Mouse (Mus musculus) kidney, adult 2 months (tissue): Measurements from ENCODE around the gene Olfr1164. TPM values are rescaled to one million over a fixed set of nuclear protein-coding genes. Genes with fewer than 3 reads are reported as not detected.

Experiments used
- DNase-seq: peaks from one replicate; pipeline ENCODE4 v3.0.0; 2021
- H3K27ac ChIP-seq: fragments of 200-500 bp; 2 replicates; pipeline ENCODE4 v1.5.1; 2012; ENCODE audit warnings: low read depth, low read length, control low read depth, inconsistent platforms; ENCODE audit not compliant: insufficient read depth
- H3K27me3 ChIP-seq: fragments of 200-500 bp; replicated peaks from 2 replicates; pipeline ENCODE4 v1.6.1; 2012; ENCODE audit warnings: mild to moderate bottlenecking, moderate library complexity, low read length, inconsistent platforms; ENCODE audit not compliant: control insufficient read depth, insufficient read depth
- H3K36me3 ChIP-seq: fragments of 200-500 bp; 2 replicates; pipeline ENCODE4 v1.6.1; 2012; ENCODE audit warnings: mild to moderate bottlenecking, moderate library complexity, low read length, inconsistent platforms; ENCODE audit not compliant: control insufficient read depth, insufficient read depth
- H3K4me1 ChIP-seq: fragments of 200-500 bp; 2 replicates; pipeline ENCODE4 v1.6.1; 2011; ENCODE audit warnings: low read length; ENCODE audit not compliant: control insufficient read depth, insufficient read depth
- H3K4me3 ChIP-seq: fragments of 200-500 bp; 2 replicates; pipeline ENCODE4 v1.5.1; 2011; ENCODE audit warnings: mild to moderate bottlenecking, low read depth, low read length, control low read depth; ENCODE audit not compliant: insufficient read depth
- CTCF ChIP-seq: fragments of 200-500 bp; conservative IDR thresholded peaks from 2 replicates; pipeline ENCODE4 v1.5.1; 2011; ENCODE audit warnings: low read depth, mild to moderate bottlenecking, control low read depth, low read length, moderate library complexity, mixed read lengths; ENCODE audit not compliant: insufficient read depth, insufficient read length
- POLR2A ChIP-seq: fragments of 200-500 bp; IDR thresholded peaks from one replicate; pipeline ENCODE4 v1.6.1; 2011; ENCODE audit warnings: low read depth, low read length, control low read depth
- WGBS: fragments of 180-500 bp; shearing (Covaris S2); methylation state at CpG from one replicate; pipeline ENCODE4 v1.1.7; 2018; 5-methylcytosine and 5-hydroxymethylcytosine counted together
- polyA plus RNA-seq: library from polyadenylated mRNA; depleted of rRNA; stranded (reverse); fragments of >200 nt; gene quantifications from 2 replicates; pipeline ENCODE4 v1.2.3, GENCODE M21; 2012; rRNA removed

Olfr1164 gene
- polyA plus RNA-seq, result not detected in 2 replicates

DNA sequence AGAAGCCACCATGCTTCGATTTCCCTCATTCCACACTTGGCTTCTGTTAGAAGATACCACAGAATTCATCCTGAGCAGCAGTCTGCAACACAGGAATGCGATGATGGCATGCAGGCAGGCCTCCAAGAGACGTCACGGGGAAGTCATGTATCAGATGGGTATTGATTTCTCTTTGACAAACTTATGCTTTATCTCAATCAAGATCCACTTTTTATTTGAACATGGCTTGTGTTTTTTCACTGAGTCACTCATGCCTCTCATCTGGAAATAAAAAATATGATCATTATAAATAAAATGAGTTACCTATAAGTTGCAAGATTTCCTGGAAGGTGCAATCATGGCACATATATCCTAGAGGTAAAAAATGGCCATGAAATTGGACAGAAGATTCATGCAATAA lies at the start of gene Olfr1164:
TSS of gene Olfr1164 (minus strand) at position 101 of the 400 bp plus-strand sequence.
- H3K4me3 ChIP-seq, result no peak within 1 kb of the TSS
- H3K4me1 ChIP-seq, result no peaks in the 10 kb centered on the region
- no peaks in the 10 kb centered on the region for H3K36me3 ChIP-seq
- WGBS, result 68% methylated on average over 4 of the region's 4 CpGs
- no peak within 1 kb of the TSS for H3K27ac ChIP-seq
- DNase-seq, result no peak
- no peak for TF ChIP-seq POLR2A
- TF ChIP-seq CTCF, result no peak
- no peaks in the 10 kb centered on the region for H3K27me3 ChIP-seq

- H3K27ac ChIP-seq, result no peak within 1 kb of the TSS
- H3K27me3 ChIP-seq, result no peaks in the 10 kb centered on the region
- no peaks in the 10 kb centered on the region for H3K36me3 ChIP-seq
- DNase-seq, result no peak
- TF ChIP-seq POLR2A (no peak), CTCF (no peak)
- no peaks in the 10 kb centered on the region for H3K4me1 ChIP-seq
- no peak within 1 kb of the TSS for H3K4me3 ChIP-seq
- 86% methylated on average over 1 of the region's 1 CpGs for WGBS
Observed at GRCm38 (mm10) chr2:88128172-88128571, 34.4 kb upstream of the Olfr1164 start, which contains the start of gene Olfr1166. TSS of gene Olfr1166 (minus strand) at chr2:88128272.

DNA sequence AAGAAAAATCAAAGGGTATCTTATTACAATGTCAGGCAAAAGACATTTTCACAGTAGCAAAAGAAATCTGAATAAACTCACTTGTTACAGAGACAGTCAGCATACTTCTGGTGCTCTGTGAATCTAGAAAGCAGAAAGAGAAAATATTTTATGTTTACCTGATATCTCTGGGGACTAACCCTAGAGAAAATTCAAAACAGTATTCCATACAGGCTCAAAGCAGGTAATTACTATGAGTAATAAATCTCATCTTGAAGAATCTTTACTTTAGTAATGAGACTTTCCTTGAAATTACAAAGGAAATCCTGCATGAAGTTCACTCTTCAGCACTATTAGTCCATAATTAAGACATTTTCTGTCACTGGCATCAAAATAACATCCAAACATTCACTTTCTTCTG lies 22.0 kb downstream of the Olfr1164 start, which contains the start of gene Olfr1163:
TSS of gene Olfr1163 (minus strand) at position 101 of the 400 bp plus-strand sequence.
- H3K36me3 ChIP-seq, result no peaks in the 10 kb centered on the region
- H3K4me3 ChIP-seq, result no peak within 1 kb of the TSS
- H3K27me3 ChIP-seq, result no peaks in the 10 kb centered on the region
- H3K27ac ChIP-seq, result no peak within 1 kb of the TSS
- H3K4me1 ChIP-seq, result no peaks in the 10 kb centered on the region
- DNase-seq, result no peak
- TF ChIP-seq POLR2A, result no peak
- no peak for TF ChIP-seq CTCF

DNA sequence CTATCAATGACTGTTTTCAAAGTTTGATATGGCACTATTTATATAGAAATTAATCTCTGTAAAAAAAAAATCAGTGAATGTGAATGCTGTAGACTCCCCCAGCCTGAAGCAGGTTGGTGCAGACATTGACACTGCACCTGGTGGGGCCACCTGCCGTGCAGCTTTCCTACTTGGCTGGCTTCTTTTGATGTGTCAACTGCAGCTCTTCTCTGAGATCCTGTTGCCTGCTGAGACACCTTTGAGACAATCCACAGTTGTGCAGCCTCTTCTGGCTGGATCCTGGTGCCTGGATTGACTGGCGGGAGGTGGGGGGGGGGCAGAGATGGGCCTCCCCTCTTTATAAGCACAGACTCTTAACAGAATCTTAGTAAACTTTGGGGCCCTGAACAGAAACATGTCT lies 30.2 kb downstream of the Olfr1164 start:
- Histone ChIP-seq H3K36me3 (no peaks in the 10 kb centered on the region), H3K27me3 (no peaks in the 10 kb centered on the region), H3K4me1 (no peaks in the 10 kb centered on the region), H3K4me3 (no peak overlapping the region), H3K27ac (no peak overlapping the region)
- no peak for TF ChIP-seq CTCF
- TF ChIP-seq POLR2A, result no peak
- WGBS, result 95% methylated on average over 2 of the region's 2 CpGs
- no peak for DNase-seq

DNA sequence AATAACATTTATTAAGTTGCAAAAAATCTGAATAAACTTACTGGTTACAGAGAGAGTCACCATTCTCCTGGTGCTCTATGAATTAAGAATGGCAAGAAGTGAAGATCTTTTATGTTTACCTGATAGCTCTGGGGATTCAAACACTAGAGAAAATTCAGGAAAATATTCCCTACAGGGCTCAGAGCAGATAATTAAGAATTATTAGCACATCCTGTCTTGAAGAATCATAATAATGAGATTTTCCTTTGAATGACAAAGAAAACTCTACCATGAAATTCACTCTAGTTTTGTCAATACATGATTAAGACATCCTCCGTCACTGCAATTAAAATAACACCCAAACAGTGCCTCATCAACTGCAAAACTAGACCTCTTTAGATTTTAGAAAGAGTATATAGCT lies 42.7 kb downstream of the Olfr1164 start, which contains the start of gene Olfr1162:
TSS of gene Olfr1162 (minus strand) at position 101 of the 400 bp plus-strand sequence.
- no peaks in the 10 kb centered on the region for H3K36me3 ChIP-seq
- WGBS, result 83% methylated on average over 1 of the region's 1 CpGs
- no peaks in the 10 kb centered on the region for H3K4me1 ChIP-seq
- no peaks in the 10 kb centered on the region for H3K27me3 ChIP-seq
- TF ChIP-seq CTCF (no peak), POLR2A (no peak)
- no peak within 1 kb of the TSS for H3K27ac ChIP-seq
- no peak within 1 kb of the TSS for H3K4me3 ChIP-seq
- DNase-seq, result no peak

Other genes starting within 250 kb of the Olfr1164 start
- gene Olfr1150-ps1, start 250.0 kb downstream of the Olfr1164 start, polyA plus RNA-seq, result not detected in 2 replicates
- not detected in 2 replicates for gene Olfr1151, start 238.1 kb downstream of the Olfr1164 start, polyA plus RNA-seq
- gene Olfr1152, start 227.5 kb downstream of the Olfr1164 start, polyA plus RNA-seq, result not detected in 2 replicates
- not detected in 2 replicates for gene Olfr1153, start 199.0 kb downstream of the Olfr1164 start, polyA plus RNA-seq
- gene Olfr1154, start 188.8 kb downstream of the Olfr1164 start, polyA plus RNA-seq, result not detected in 2 replicates
- not detected in 2 replicates for gene Olfr1155, start 148.8 kb downstream of the Olfr1164 start, polyA plus RNA-seq
- gene Olfr1156, start 140.9 kb downstream of the Olfr1164 start, polyA plus RNA-seq, result not detected in 2 replicates
- gene Olfr1157, start 125.7 kb downstream of the Olfr1164 start, polyA plus RNA-seq, result not detected in 2 replicates
- not detected in 2 replicates for gene Olfr74, start 119.3 kb downstream of the Olfr1164 start, polyA plus RNA-seq
- gene Olfr1158, start 103.9 kb downstream of the Olfr1164 start, polyA plus RNA-seq, result not detected in 2 replicates
- not detected in 2 replicates for gene Olfr1160, start 85.7 kb downstream of the Olfr1164 start, polyA plus RNA-seq
- gene Olfr1161, start 71.2 kb downstream of the Olfr1164 start, polyA plus RNA-seq, result not detected in 2 replicates
- not detected in 2 replicates for gene Olfr73, start 56.3 kb downstream of the Olfr1164 start, polyA plus RNA-seq
- not detected in 2 replicates for gene Olfr1162, start 42.8 kb downstream of the Olfr1164 start, polyA plus RNA-seq
- gene Olfr1163, start 22.1 kb downstream of the Olfr1164 start, polyA plus RNA-seq, result not detected in 2 replicates
- gene Olfr1166, start 34.3 kb upstream of the Olfr1164 start, polyA plus RNA-seq, result not detected in 2 replicates
- not detected in 2 replicates for gene Olfr1167, start 61.2 kb upstream of the Olfr1164 start, polyA plus RNA-seq
- not detected in 2 replicates for gene Olfr1168, start 87.9 kb upstream of the Olfr1164 start, polyA plus RNA-seq
- gene Olfr1170, start 134.4 kb upstream of the Olfr1164 start, polyA plus RNA-seq, result not detected in 2 replicates
- gene Olfr1173, start 185.9 kb upstream of the Olfr1164 start, polyA plus RNA-seq, result not detected in 2 replicates
- not detected in 2 replicates for gene Olfr1174-ps, start 221.2 kb upstream of the Olfr1164 start, polyA plus RNA-seq
- gene Olfr1175-ps, start 233.2 kb upstream of the Olfr1164 start, polyA plus RNA-seq, result not detected in 2 replicates
- not detected in 2 replicates for gene Olfr1176, start 242.8 kb upstream of the Olfr1164 start, polyA plus RNA-seq